Mouse (Mus musculus): ENCODE measurements around the gene Gm3573. TPM values are rescaled to one million over a fixed set of nuclear protein-coding genes. Genes with fewer than 3 reads are reported as not detected.
"Not testable (repeated sequence)": the region's sequence is repeated elsewhere in the genome, so short reads cannot be mapped to it uniquely, and the experiment has no call there.

The Gm3573 gene
- polyA plus RNA-seq (2016; fragmentation: Nextera tagmentation; extraction: Ambion mirVana), result not detected in 2 replicates

- no CpG with 5 or more reads among the region's 1 CpGs for WGBS
- not testable (repeated sequence) for H3K27ac ChIP-seq; H3K4me2 ChIP-seq (replicated peaks); H3K4me1 ChIP-seq; H3K9ac ChIP-seq; H3K9me3 ChIP-seq; H3K27me3 ChIP-seq (replicated peaks); H3K36me3 ChIP-seq; ATAC-seq (ENCODE audit: low FRiP score, low read depth); H3K4me3 ChIP-seq
Observed at GRCm38 (mm10) chr14:42190691-42191090, at the start of gene Gm3573. Gene Gm3573, minus strand, starts transcription at chr14:42190791.

- not testable (repeated sequence) for H3K9me3 ChIP-seq; H3K9ac ChIP-seq; H3K27me3 ChIP-seq (replicated peaks); ATAC-seq (ENCODE audit: low FRiP score, low read depth); H3K36me3 ChIP-seq; H3K4me1 ChIP-seq; H3K4me3 ChIP-seq; H3K27ac ChIP-seq; H3K4me2 ChIP-seq (replicated peaks)
- 86% methylated on average over 10 of the region's 10 CpGs for WGBS
Observed at GRCm38 (mm10) chr14:42216766-42217537, 26.4 kb upstream of the Gm3573 start.

- H3K4me2 ChIP-seq (replicated peaks); H3K4me3 ChIP-seq; H3K9ac ChIP-seq; ATAC-seq (ENCODE audit: low FRiP score, low read depth); H3K36me3 ChIP-seq; H3K4me1 ChIP-seq; H3K27me3 ChIP-seq (replicated peaks); H3K27ac ChIP-seq; H3K9me3 ChIP-seq: not testable (repeated sequence)
- 78% methylated on average over 3 of the region's 3 CpGs for WGBS
Observed at GRCm38 (mm10) chr14:42183936-42184335, 6.7 kb downstream of the Gm3573 start.

- H3K9ac ChIP-seq; H3K27ac ChIP-seq; H3K9me3 ChIP-seq; H3K4me2 ChIP-seq (replicated peaks); H3K4me1 ChIP-seq; H3K27me3 ChIP-seq (replicated peaks); H3K36me3 ChIP-seq; ATAC-seq (ENCODE audit: low FRiP score, low read depth); H3K4me3 ChIP-seq: not testable (repeated sequence)
- WGBS, result 76% methylated on average over 1 of the region's 2 CpGs
Observed at GRCm38 (mm10) chr14:42162522-42162921, 28.1 kb downstream of the Gm3573 start, which contains the start of gene Gm17027. Gene Gm17027, minus strand, starts transcription at chr14:42162622.

Other genes with a start within 250 kb of the Gm3573 start
- not detected in 2 replicates for gene 1700024B05Rik, start 246.8 kb downstream of the Gm3573 start, polyA plus RNA-seq (2016; fragmentation: Nextera tagmentation; extraction: Ambion mirVana)
- gene Gm6401, start 222.9 kb downstream of the Gm3573 start, polyA plus RNA-seq (2016; fragmentation: Nextera tagmentation; extraction: Ambion mirVana), result not detected in 2 replicates
- gene Gm3543, start 207.5 kb downstream of the Gm3573 start, polyA plus RNA-seq (2016; fragmentation: Nextera tagmentation; extraction: Ambion mirVana), result not detected in 2 replicates
- gene Gm7951, start 73.4 kb downstream of the Gm3573 start, polyA plus RNA-seq (2016; fragmentation: Nextera tagmentation; extraction: Ambion mirVana), result not detected in 2 replicates
- not detected in 2 replicates for gene Gm17027, start 28.2 kb downstream of the Gm3573 start, polyA plus RNA-seq (2016; fragmentation: Nextera tagmentation; extraction: Ambion mirVana)
- not detected in 2 replicates for gene Gm17026, start 69.3 kb upstream of the Gm3573 start, polyA plus RNA-seq (2016; fragmentation: Nextera tagmentation; extraction: Ambion mirVana)
- not detected in 2 replicates for gene Gm9611, start 106.6 kb upstream of the Gm3573 start, polyA plus RNA-seq (2016; fragmentation: Nextera tagmentation; extraction: Ambion mirVana)
- gene Gm7995, start 119.4 kb upstream of the Gm3573 start, polyA plus RNA-seq (2016; fragmentation: Nextera tagmentation; extraction: Ambion mirVana), result not detected in 2 replicates
- gene Gm8005, start 248.9 kb upstream of the Gm3573 start, polyA plus RNA-seq (2016; fragmentation: Nextera tagmentation; extraction: Ambion mirVana), result not detected in 2 replicates

All from neural tube, embryonic 12.5 days (tissue).